In genomic region chr1:73425049-73425448, GRCm38 (mm10) we compare ENCODE assay signal across 34 mouse cellular contexts.
DNase-seq lines count a peak whose midpoint lies in the region; ATAC-seq and TF ChIP-seq lines count a peak whose summit lies in the region.
"Had no signal": no experiment of that assay in that cellular context is flagged by ENCODE, and none has a peak within 500 bp of the region (broad histone marks: within the 10 kb centered on the region; RNA-seq: fewer than 3 reads in every experiment).

No protein-coding gene starts in this region.

- H3K9ac ChIP-seq in kidney, postnatal 0 days (ENCODE audit: low read depth, low read length), result no peak overlapping the region
- no peak overlapping the region for H3K9ac ChIP-seq in kidney, embryonic 15.5 days
- H3K9ac ChIP-seq in lung, embryonic 14.5 days, result no peak overlapping the region
- no peak overlapping the region for H3K9ac ChIP-seq in stomach, embryonic 15.5 days
- H3K9ac ChIP-seq: forebrain, embryonic 12.5 days; forebrain, postnatal 0 days; heart, embryonic 15.5 days; limb, embryonic 15.5 days; liver, embryonic 13.5 days; midbrain, embryonic 15.5 days; neural tube, embryonic 15.5 days had no signal

- H3K4me2 ChIP-seq in kidney, postnatal 0 days (ENCODE audit: low read length), result no peak overlapping the region
- no peak overlapping the region for H3K4me2 ChIP-seq in kidney, embryonic 15.5 days
- H3K4me2 ChIP-seq in lung, embryonic 14.5 days, result no peak overlapping the region
- H3K4me2 ChIP-seq in stomach, embryonic 15.5 days, result no peak overlapping the region
- H3K4me2 ChIP-seq: forebrain, embryonic 12.5 days; heart, embryonic 15.5 days; limb, embryonic 15.5 days; liver, embryonic 13.5 days; midbrain, embryonic 15.5 days; neural tube, embryonic 15.5 days had no signal

- H3K4me3 ChIP-seq in kidney, postnatal 0 days (replicated peaks; ENCODE audit: low read depth, low read length), result no peak overlapping the region
- no peak overlapping the region for H3K4me3 ChIP-seq in kidney, embryonic 15.5 days (replicated peaks)
- no peak overlapping the region for H3K4me3 ChIP-seq in lung, embryonic 14.5 days (ENCODE audit: low read depth, low read length)
- H3K4me3 ChIP-seq in stomach, embryonic 15.5 days (replicated peaks), result no peak overlapping the region
- H3K4me3 ChIP-seq: erythroblast, embryonic 14.5 days; forebrain, embryonic 12.5 days; heart, embryonic 10.5 days; heart, embryonic 15.5 days; layer of hippocampus, adult 2 months; left cerebral cortex, adult 2 months; limb, embryonic 15.5 days; liver, embryonic 13.5 days; midbrain, embryonic 10.5 days; midbrain, embryonic 15.5 days; neural tube, embryonic 15.5 days had no signal

- TF ChIP-seq CTCF in kidney, postnatal 0 days (IDR thresholded peaks at IDR 0.05; ENCODE audit: low read depth), result no peak
- TF ChIP-seq CTCF in lung, embryonic 14.5 days (IDR thresholded peaks at IDR 0.05; ENCODE audit: low read depth), result no peak

- H3K4me1 ChIP-seq in kidney, postnatal 0 days (replicated peaks; ENCODE audit: insufficient read depth, low read length), result no peaks in the 10 kb centered on the region
- peaks cover 5% of the 10 kb centered on the region; the same call in 1 of the 2 replicates for H3K4me1 ChIP-seq in kidney, embryonic 15.5 days
- H3K4me1 ChIP-seq in lung, embryonic 14.5 days (ENCODE audit: insufficient read depth), result no peaks in the 10 kb centered on the region
- no peaks in the 10 kb centered on the region for H3K4me1 ChIP-seq in stomach, embryonic 15.5 days
- H3K4me1 ChIP-seq: forebrain, embryonic 12.5 days; heart, embryonic 10.5 days; heart, embryonic 15.5 days; limb, embryonic 15.5 days; liver, embryonic 13.5 days; midbrain, embryonic 10.5 days; midbrain, embryonic 15.5 days; neural tube, embryonic 15.5 days had no signal

- DNase-seq in kidney, postnatal 0 days (ENCODE audit: low spot score), result peak; percentile 80
- DNase-seq in lung, embryonic 14.5 days, result peak; percentile 47
- DNase-seq in lung, postnatal 4 days, result no peak
- peak; percentile 36 for DNase-seq in embryo, embryonic 9.5 days (ENCODE audit: extremely low spot score)
- DNase-seq in c-Kit-positive CD71-positive TER-119-positive erythroid progenitor cells, embryonic 14.5 days (ENCODE audit: low spot score), result no peak
- DNase-seq: adrenal gland, adult 2 months; adrenal gland, postnatal 36 days; B cell, adult 2 months; cerebellum, adult 2 months; cerebellum, postnatal 25 days; forebrain, postnatal 0 days; gastrocnemius, postnatal 14 days; heart, adult 11 months; kidney, adult 18-20 months; liver, embryonic 13.5 days; lung, adult 18-20 months; lung, postnatal 10 days; retina, postnatal 1 day; right cerebral cortex, postnatal 14 days had no signal

- 19% methylated on average over 7 of the region's 7 CpGs for WGBS in kidney, postnatal 0 days
- 19% methylated on average over 7 of the region's 7 CpGs for WGBS in kidney, embryonic 15.5 days
- WGBS in lung, embryonic 14.5 days, result 24% methylated on average over 7 of the region's 7 CpGs
- WGBS in stomach, embryonic 15.5 days, result 27% methylated on average over 7 of the region's 7 CpGs

- H3K9me3 ChIP-seq in kidney, postnatal 0 days (replicated peaks; ENCODE audit: low read length), result no peaks in the 10 kb centered on the region
- no peaks in the 10 kb centered on the region for H3K9me3 ChIP-seq in kidney, embryonic 15.5 days (replicated peaks)
- H3K9me3 ChIP-seq in lung, embryonic 14.5 days (ENCODE audit: low read depth, low read length), result no peaks in the 10 kb centered on the region; the same call in 1 of the 2 replicates
- no peaks in the 10 kb centered on the region for H3K9me3 ChIP-seq in stomach, embryonic 15.5 days
- H3K9me3 ChIP-seq: forebrain, embryonic 12.5 days; heart, embryonic 10.5 days; heart, embryonic 15.5 days; limb, embryonic 15.5 days; liver, embryonic 13.5 days; midbrain, embryonic 10.5 days; midbrain, embryonic 15.5 days; neural tube, embryonic 15.5 days had no signal

- no peak for ATAC-seq in kidney, postnatal 0 days (replicated peaks; ENCODE audit: low FRiP score, low read depth)
- no peak; the same call in 1 of the 2 replicates for ATAC-seq in kidney, embryonic 15.5 days (replicated peaks; ENCODE audit: low FRiP score)
- ATAC-seq in lung, embryonic 14.5 days (ENCODE audit: insufficient read depth), result no peak
- ATAC-seq in stomach, embryonic 15.5 days (ENCODE audit: insufficient read depth, low FRiP score, low read depth), result no peak
- ATAC-seq in erythroid progenitor cell, adult 5-6 weeks (replicated peaks; ENCODE audit: low FRiP score, poor library complexity, severe bottlenecking), result no peak
- ATAC-seq: activated CD4-positive, CD25-positive, alpha-beta regulatory T cell, adult 4 months; forebrain, postnatal 0 days; hindbrain, embryonic 16.5 days; midbrain, embryonic 15.5 days had no signal

- H3K27me3 ChIP-seq in kidney, postnatal 0 days (ENCODE audit: insufficient read depth, low read length), result no peaks in the 10 kb centered on the region
- no peaks in the 10 kb centered on the region for H3K27me3 ChIP-seq in kidney, embryonic 15.5 days
- no peaks in the 10 kb centered on the region for H3K27me3 ChIP-seq in lung, embryonic 14.5 days (ENCODE audit: insufficient read depth, low read length)
- no peaks in the 10 kb centered on the region for H3K27me3 ChIP-seq in stomach, embryonic 15.5 days (replicated peaks)
- H3K27me3 ChIP-seq: forebrain, embryonic 12.5 days; heart, embryonic 15.5 days; limb, embryonic 15.5 days; liver, embryonic 13.5 days; midbrain, embryonic 15.5 days; neural tube, embryonic 15.5 days had no signal

- no peaks in the 10 kb centered on the region for H3K36me3 ChIP-seq in kidney, postnatal 0 days (ENCODE audit: insufficient read depth, low read length)
- no peaks in the 10 kb centered on the region for H3K36me3 ChIP-seq in kidney, embryonic 15.5 days
- no peaks in the 10 kb centered on the region for H3K36me3 ChIP-seq in lung, embryonic 14.5 days (ENCODE audit: insufficient read depth)
- no peaks in the 10 kb centered on the region for H3K36me3 ChIP-seq in stomach, embryonic 15.5 days
- H3K36me3 ChIP-seq: forebrain, embryonic 12.5 days; heart, embryonic 10.5 days; heart, embryonic 15.5 days; limb, embryonic 15.5 days; liver, embryonic 13.5 days; midbrain, embryonic 10.5 days; midbrain, embryonic 15.5 days; neural tube, embryonic 15.5 days had no signal

- H3K27ac ChIP-seq in kidney, postnatal 0 days, result no peak overlapping the region
- H3K27ac ChIP-seq in kidney, embryonic 15.5 days, result no peak overlapping the region
- H3K27ac ChIP-seq in lung, embryonic 14.5 days (ENCODE audit: low read depth), result no peak overlapping the region
- H3K27ac ChIP-seq in stomach, embryonic 15.5 days, result 0 out of 2 replicates have a peak overlapping the region, but pooled peaks have one; percentile 11
- H3K27ac ChIP-seq: forebrain, embryonic 12.5 days; heart, embryonic 10.5 days; heart, embryonic 15.5 days; layer of hippocampus, adult 2 months; left cerebral cortex, adult 2 months; limb, embryonic 15.5 days; liver, embryonic 13.5 days; midbrain, embryonic 10.5 days; midbrain, embryonic 15.5 days; neural tube, embryonic 15.5 days had no signal

Comparison
In these comparisons a context has a peak if more than half of its experiments do, and no peak if none do; other contexts are left out.
1. DNase-seq: peak in kidney, postnatal 0 days (single experiment), lung, embryonic 14.5 days (single experiment) and embryo, embryonic 9.5 days (single experiment); none in lung, postnatal 4 days (0 of 2) and c-Kit-positive CD71-positive TER-119-positive erythroid progenitor cells, embryonic 14.5 days (single experiment).